Mouse (Mus musculus): ENCODE measurements around the gene Slc38a1.

- TF ChIP-seq POLR2A (IDR thresholded peaks at IDR 0.05; ENCODE audit: borderline replicate concordance, insufficient read depth, low read length) (no peak), CTCF (IDR thresholded peaks at IDR 0.05; ENCODE audit: borderline replicate concordance, insufficient read depth, low read depth, low read length) (no peak)
These were observed 59.2 kb downstream of the Slc38a1 start for GRCm38 (mm10) chr15:96583371-96584008.

Measured in cerebellum, adult 2 months (tissue).